Mouse (Mus musculus): ENCODE data around the gene Defa26.
"Not testable (repeated sequence)": the region's sequence is repeated elsewhere in the genome, so short reads cannot be mapped to it uniquely, and the experiment has no call there.

DNA sequence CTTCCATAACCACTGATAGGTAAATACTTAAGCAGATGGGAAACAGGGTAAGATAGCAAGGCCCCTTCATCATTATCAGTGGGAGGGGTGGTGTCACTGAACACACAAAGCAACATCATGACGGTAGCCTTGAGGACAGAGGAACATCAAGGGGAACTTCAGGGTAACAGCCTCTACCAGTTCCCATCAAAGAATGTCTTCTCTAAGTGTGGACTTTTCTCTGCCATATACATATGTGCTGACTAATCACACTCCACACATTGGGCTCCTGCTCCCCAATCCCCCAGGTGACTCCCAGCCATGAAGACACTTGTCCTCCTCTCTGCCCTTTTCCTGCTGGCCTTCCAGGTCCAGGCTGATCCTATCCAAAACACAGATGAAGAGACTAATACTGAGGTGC lies at the start of gene Defa26:
- not testable (repeated sequence) for TF ChIP-seq POLR2A (IDR thresholded peaks at IDR 0.05; ENCODE audit: borderline replicate concordance, control insufficient read depth, low read depth, low read length); CTCF (IDR thresholded peaks at IDR 0.05; ENCODE audit: control insufficient read depth, insufficient read depth, low read length)

All from bone marrow, adult 2 months (tissue).